Mouse (Mus musculus) heart, embryonic 16.5 days (tissue): ENCODE measurements around the gene Rnf26. TPM values are rescaled to one million over a fixed set of nuclear protein-coding genes. Genes with fewer than 3 reads are reported as not detected.

Experiments
- ATAC-seq: fragments of 200-750 bp; cut with Nextera tagmentation; replicated peaks from 2 replicates; pipeline ENCODE4 v1.8.0; 2017; ENCODE audit warnings: moderate number of reproducible peaks; ENCODE audit not compliant: insufficient read depth, low FRiP score; ENCODE audit errors: extremely low read depth
- H3K27ac ChIP-seq: fragments of 300-500 bp; sonication (generic); 2 replicates; pipeline ENCODE4 v1.5.1; 2014; ENCODE audit warnings: mild to moderate bottlenecking, low read length, control low read depth, moderate library complexity
- H3K27me3 ChIP-seq: fragments of 300-500 bp; sonication (generic); 2 replicates; pipeline ENCODE4 v1.6.1; 2014; ENCODE audit warnings: low read length, mixed read lengths; ENCODE audit not compliant: control insufficient read depth, insufficient read depth
- H3K36me3 ChIP-seq: fragments of 300-500 bp; sonication (generic); 2 replicates; pipeline ENCODE4 v1.6.1; 2014; ENCODE audit not compliant: control insufficient read depth, insufficient read depth
- H3K4me1 ChIP-seq: fragments of 300-500 bp; sonication (generic); 2 replicates; pipeline ENCODE4 v1.6.1; 2014; ENCODE audit warnings: low read length, mixed read lengths; ENCODE audit not compliant: control insufficient read depth, insufficient read depth
- H3K4me2 ChIP-seq: fragments of 300-500 bp; sonication (generic); 2 replicates; pipeline ENCODE4 v1.6.1; 2014; ENCODE audit warnings: low read depth, mild to moderate bottlenecking, control low read depth, low read length
- H3K4me3 ChIP-seq: fragments of 300-500 bp; sonication (generic); 2 replicates; pipeline ENCODE4 v1.5.1; 2014; ENCODE audit warnings: mild to moderate bottlenecking, control low read depth, low read length
- H3K9ac ChIP-seq: fragments of 300-500 bp; sonication (generic); 2 replicates; pipeline ENCODE4 v1.6.1; 2014; ENCODE audit warnings: low read length, control low read depth
- H3K9me3 ChIP-seq: fragments of 300-500 bp; sonication (generic); replicated peaks from 2 replicates; pipeline ENCODE4 v1.6.1; 2016; ENCODE audit warnings: low read length; ENCODE audit not compliant: control insufficient read depth
- WGBS: fragments of 180-500 bp; shearing (Covaris S2); extraction: QIAGEN DNeasy Blood & Tissue Kit; methylation state at CpG from one replicate; pipeline ENCODE4 v1.1.7; 2014; 5-methylcytosine and 5-hydroxymethylcytosine counted together
- polyA plus RNA-seq: library from polyadenylated mRNA; unstranded; fragments of >200 nt; fragmentation: Nextera tagmentation; extraction: Ambion mirVana; gene quantifications from 2 replicates; pipeline ENCODE4 v1.2.1, GENCODE M21; 2015

Rnf26 gene
- polyA plus RNA-seq, 1 experiment from 2014 or later, result 31.7 TPM

GRCm38 (mm10) chr9:44069252-44069651 lies 44.1 kb downstream of the Rnf26 start:
- no peaks in the 10 kb centered on the region for H3K9me3 ChIP-seq
- 15% methylated on average over 7 of the region's 7 CpGs for WGBS
- H3K9ac ChIP-seq, result peak overlapping the region; percentile 81
- peak; percentile 6; the same call in 1 of the 2 replicates for ATAC-seq
- H3K4me2 ChIP-seq, result peak overlapping the region; percentile 63
- no peaks in the 10 kb centered on the region for H3K36me3 ChIP-seq
- peak overlapping the region; percentile 60 for H3K4me3 ChIP-seq
- H3K4me1 ChIP-seq, result peaks cover 45% of the 10 kb centered on the region
- H3K27ac ChIP-seq, result peak overlapping the region; percentile 95
- H3K27me3 ChIP-seq, result no peaks in the 10 kb centered on the region

GRCm38 (mm10) chr9:44067960-44068330 lies 45.4 kb downstream of the Rnf26 start:
- no peak for ATAC-seq
- H3K9me3 ChIP-seq, result no peaks in the 10 kb centered on the region
- peaks cover 39% of the 10 kb centered on the region for H3K4me1 ChIP-seq
- H3K4me2 ChIP-seq, result peak overlapping the region; percentile 85
- H3K36me3 ChIP-seq, result no peaks in the 10 kb centered on the region
- peak overlapping the region; percentile 70 for H3K27ac ChIP-seq
- 66% methylated on average over 6 of the region's 6 CpGs for WGBS
- peak overlapping the region; percentile 74 for H3K4me3 ChIP-seq
- no peaks in the 10 kb centered on the region for H3K27me3 ChIP-seq
- peak overlapping the region; percentile 78; the same call in 1 of the 2 replicates for H3K9ac ChIP-seq

DNA sequence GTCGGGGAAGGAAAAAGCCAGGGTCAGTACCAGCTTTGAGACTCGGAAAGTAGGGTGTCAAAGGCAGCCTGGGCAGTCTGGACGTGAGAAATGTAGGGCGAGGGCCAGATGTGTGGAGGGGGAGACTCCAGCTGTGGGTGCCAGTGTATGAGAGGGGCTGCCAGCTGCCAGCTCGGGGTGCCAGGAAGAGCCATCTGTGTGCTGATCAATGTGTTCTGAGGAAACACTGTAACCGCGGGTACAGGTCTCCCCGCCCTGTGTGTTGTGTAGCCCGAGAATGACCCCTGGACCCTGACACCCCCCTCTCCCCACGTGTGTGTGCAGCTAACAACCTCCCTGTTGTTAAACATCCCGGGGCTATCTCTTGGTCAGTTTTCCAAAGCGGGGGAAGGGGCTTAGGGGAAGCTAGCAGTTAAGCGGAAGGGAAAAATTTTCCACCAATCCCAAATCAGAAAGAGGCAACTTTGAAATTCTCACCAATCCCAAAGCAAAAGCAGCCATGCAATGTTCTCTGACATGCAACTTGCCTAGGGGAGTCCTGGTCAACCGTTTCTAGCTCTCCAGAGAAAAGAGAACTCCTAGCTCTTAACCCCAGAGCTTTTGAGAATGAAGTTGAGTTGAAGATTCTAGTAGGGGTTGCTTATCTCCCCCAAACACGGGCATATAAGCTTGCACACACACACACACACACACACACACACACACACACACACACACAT lies 45.9 kb downstream of the Rnf26 start:
- H3K4me1 ChIP-seq, result peaks cover 34% of the 10 kb centered on the region
- no peaks in the 10 kb centered on the region for H3K27me3 ChIP-seq
- peak overlapping the region; percentile 74 for H3K4me3 ChIP-seq
- peak overlapping the region; percentile 70 for H3K27ac ChIP-seq
- ATAC-seq, result peak; percentile 28
- 5% methylated on average over 15 of the region's 15 CpGs for WGBS
- peak overlapping the region; percentile 78 for H3K9ac ChIP-seq
- no peaks in the 10 kb centered on the region for H3K36me3 ChIP-seq
- H3K4me2 ChIP-seq, result peak overlapping the region; percentile 85
- no peaks in the 10 kb centered on the region for H3K9me3 ChIP-seq

GRCm38 (mm10) chr9:44066785-44067225 lies 46.5 kb downstream of the Rnf26 start, which contains the start of gene Usp2:
Gene Usp2 (plus strand): TSS chr9:44067021.
- peaks cover 28% of the 10 kb centered on the region for H3K4me1 ChIP-seq
- peak within 1 kb of the TSS; percentile 70 for H3K27ac ChIP-seq
- peak; percentile 95 for ATAC-seq
- no peaks in the 10 kb centered on the region for H3K9me3 ChIP-seq
- WGBS, result under 1% methylated on average over 38 of the region's 38 CpGs
- peak within 1 kb of the TSS; percentile 85 for H3K4me2 ChIP-seq
- H3K9ac ChIP-seq, result peak within 1 kb of the TSS; percentile 78
- H3K36me3 ChIP-seq, result no peaks in the 10 kb centered on the region
- peak within 1 kb of the TSS; percentile 74 for H3K4me3 ChIP-seq
- no peaks in the 10 kb centered on the region for H3K27me3 ChIP-seq

DNA sequence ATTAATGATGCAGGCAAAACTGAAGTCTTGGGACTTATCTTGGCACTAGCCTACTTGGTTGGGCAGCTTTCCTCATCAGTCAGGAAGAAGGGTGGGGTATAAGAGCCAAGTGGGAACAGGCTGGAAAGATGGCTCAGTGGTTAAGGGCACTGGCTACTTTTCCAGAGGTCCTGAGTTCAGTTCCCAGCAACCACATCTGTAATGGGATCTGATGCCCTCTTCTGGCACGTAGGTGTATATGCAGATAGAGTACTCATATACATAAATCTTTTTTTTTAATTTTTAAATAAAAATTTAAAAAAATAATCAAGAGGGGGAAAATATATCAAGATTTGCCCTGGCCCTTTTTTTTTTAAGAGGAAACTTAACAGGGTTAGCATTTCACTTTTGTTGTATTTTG lies 48.1 kb downstream of the Rnf26 start:
- no peak overlapping the region for H3K9ac ChIP-seq
- no peak overlapping the region for H3K4me3 ChIP-seq
- H3K4me2 ChIP-seq, result no peak overlapping the region
- ATAC-seq, result no peak
- no peaks in the 10 kb centered on the region for H3K27me3 ChIP-seq
- peaks cover 16% of the 10 kb centered on the region for H3K4me1 ChIP-seq
- H3K9me3 ChIP-seq, result no peaks in the 10 kb centered on the region
- no peak overlapping the region for H3K27ac ChIP-seq
- 43% methylated on average over 1 of the region's 1 CpGs for WGBS
- no peaks in the 10 kb centered on the region for H3K36me3 ChIP-seq

DNA sequence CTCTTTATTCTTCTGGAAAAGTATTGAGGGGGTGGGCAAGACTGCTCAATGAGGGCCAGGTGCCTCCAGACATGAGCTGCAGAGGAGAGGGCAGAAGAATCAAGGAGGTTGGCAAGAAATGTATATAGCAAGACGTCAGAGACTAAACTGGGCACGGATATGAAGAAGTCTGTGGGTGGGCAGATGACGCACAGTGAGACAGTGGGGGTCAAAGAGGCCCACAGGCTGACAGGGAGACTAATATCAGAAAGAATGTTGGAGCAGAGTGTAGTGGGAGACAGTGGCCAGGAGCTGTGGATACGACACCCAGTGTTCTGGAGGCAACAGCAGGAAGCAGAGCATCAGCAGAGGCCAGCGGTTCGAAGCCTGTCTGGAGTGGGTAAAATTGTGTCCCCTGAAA lies 54.7 kb downstream of the Rnf26 start:
- WGBS, result 71% methylated on average over 6 of the region's 6 CpGs
- ATAC-seq, result no peak
- Histone ChIP-seq H3K27me3 (no peaks in the 10 kb centered on the region), H3K4me2 (no peak overlapping the region), H3K4me3 (no peak overlapping the region), H3K4me1 (no peaks in the 10 kb centered on the region), H3K36me3 (no peaks in the 10 kb centered on the region), H3K27ac (no peak overlapping the region), H3K9ac (no peak overlapping the region), H3K9me3 (0 out of 2 replicates have a peak, but pooled peaks cover 3% of the 10 kb centered on the region)

GRCm38 (mm10) chr9:44053936-44054335 lies 59.4 kb downstream of the Rnf26 start:
- H3K9ac ChIP-seq, result no peak overlapping the region
- WGBS, result 36% methylated on average over 1 of the region's 1 CpGs
- ATAC-seq, result no peak
- H3K36me3 ChIP-seq, result no peaks in the 10 kb centered on the region
- no peak overlapping the region for H3K27ac ChIP-seq
- no peak overlapping the region for H3K4me3 ChIP-seq
- 0 out of 2 replicates have a peak, but pooled peaks cover 3% of the 10 kb centered on the region for H3K9me3 ChIP-seq
- H3K4me1 ChIP-seq, result no peaks in the 10 kb centered on the region
- H3K27me3 ChIP-seq, result no peaks in the 10 kb centered on the region
- no peak overlapping the region for H3K4me2 ChIP-seq

DNA sequence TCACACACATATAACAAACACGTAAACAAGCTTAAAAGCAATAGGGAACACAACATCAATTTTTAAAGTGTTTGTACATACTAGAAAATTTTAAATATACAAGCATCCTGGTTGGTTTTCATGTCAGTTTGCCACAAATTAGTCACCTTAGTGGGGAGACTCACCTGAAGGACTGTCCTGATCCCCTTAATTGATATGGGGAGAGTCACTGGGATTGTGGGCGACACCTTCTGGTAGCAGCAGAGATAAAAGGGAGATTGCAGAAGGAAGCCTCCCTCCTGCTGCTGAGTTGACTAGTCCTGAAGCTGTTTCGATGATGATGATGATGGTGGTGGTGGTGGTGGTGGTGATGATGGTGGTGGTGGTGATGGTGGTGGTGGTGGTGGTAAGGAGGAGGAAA lies 60.5 kb downstream of the Rnf26 start:
- no peak overlapping the region for H3K4me2 ChIP-seq
- WGBS, result 57% methylated on average over 3 of the region's 3 CpGs
- H3K27me3 ChIP-seq, result 0 out of 2 replicates have a peak, but pooled peaks cover 3% of the 10 kb centered on the region
- no peak overlapping the region for H3K4me3 ChIP-seq
- no peaks in the 10 kb centered on the region for H3K4me1 ChIP-seq
- no peaks in the 10 kb centered on the region for H3K36me3 ChIP-seq
- 0 out of 2 replicates have a peak, but pooled peaks cover 3% of the 10 kb centered on the region for H3K9me3 ChIP-seq
- no peak overlapping the region for H3K27ac ChIP-seq
- H3K9ac ChIP-seq, result no peak overlapping the region
- no peak for ATAC-seq

DNA sequence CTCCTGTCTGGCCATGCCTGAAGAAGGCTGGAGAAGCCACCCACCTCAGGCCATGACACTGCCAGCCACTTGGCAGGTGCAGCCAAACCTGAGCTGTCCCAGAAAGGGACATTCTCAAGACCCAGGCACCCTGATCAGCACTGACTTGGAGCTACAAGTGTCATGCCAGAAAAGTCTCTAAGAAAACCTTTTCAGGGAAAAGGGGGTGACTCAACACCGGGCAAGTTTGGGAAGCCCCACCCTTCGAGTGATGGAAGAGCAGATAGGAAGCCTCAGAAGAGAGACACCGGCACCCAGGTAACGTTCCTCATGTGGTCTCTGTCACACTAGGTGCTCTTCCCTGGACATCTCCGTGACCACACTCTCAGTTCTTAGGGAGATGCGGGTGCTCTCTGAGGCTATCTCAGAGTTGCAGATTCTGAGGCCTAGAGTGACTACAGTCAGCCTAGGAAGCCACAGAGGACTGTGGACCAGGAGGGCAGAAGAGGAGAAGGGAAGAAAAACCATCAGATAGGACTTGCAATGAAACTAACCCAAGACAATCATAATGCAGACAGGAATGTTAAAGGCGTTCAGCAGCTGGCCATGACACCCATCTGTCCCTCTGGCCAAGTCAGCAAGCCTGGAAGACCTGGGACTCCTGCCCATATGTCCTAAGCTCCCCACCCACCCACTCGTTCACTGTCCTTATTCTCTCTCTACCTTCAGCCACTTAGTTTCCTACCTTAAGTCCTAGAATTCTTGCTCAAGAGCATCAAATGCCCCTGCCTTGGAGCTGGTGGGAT lies 63.7 kb downstream of the Rnf26 start:
- Histone ChIP-seq H3K27ac (no peak overlapping the region), H3K4me1 (no peaks in the 10 kb centered on the region), H3K27me3 (peaks cover 8% of the 10 kb centered on the region), H3K4me3 (no peak overlapping the region), H3K9ac (no peak overlapping the region), H3K36me3 (no peaks in the 10 kb centered on the region), H3K9me3 (no peaks in the 10 kb centered on the region), H3K4me2 (no peak overlapping the region)
- 78% methylated on average over 8 of the region's 8 CpGs for WGBS
- no peak for ATAC-seq
